Mouse (Mus musculus) liver, adult (tissue): ENCODE data around the gene Hmga1b.
"Not testable (repeated sequence)": the region's sequence is repeated elsewhere in the genome, so short reads cannot be mapped to it uniquely, and the experiment has no call there.

ENCODE experiments used
- GATA4 ChIP-seq: IDR thresholded peaks from 2 replicates; pipeline ENCODE4 v1.6.1; 2014; ENCODE audit warnings: mild to moderate bottlenecking, low read length; ENCODE audit not compliant: insufficient replicate concordance

Gene Hmga1b

GRCm38 (mm10) chr11:120762672-120763041 is at the start of gene Hmga1b:
Hmga1b (plus strand) TSS chr11:120762794.
- TF ChIP-seq GATA4 = not testable (repeated sequence)

DNA sequence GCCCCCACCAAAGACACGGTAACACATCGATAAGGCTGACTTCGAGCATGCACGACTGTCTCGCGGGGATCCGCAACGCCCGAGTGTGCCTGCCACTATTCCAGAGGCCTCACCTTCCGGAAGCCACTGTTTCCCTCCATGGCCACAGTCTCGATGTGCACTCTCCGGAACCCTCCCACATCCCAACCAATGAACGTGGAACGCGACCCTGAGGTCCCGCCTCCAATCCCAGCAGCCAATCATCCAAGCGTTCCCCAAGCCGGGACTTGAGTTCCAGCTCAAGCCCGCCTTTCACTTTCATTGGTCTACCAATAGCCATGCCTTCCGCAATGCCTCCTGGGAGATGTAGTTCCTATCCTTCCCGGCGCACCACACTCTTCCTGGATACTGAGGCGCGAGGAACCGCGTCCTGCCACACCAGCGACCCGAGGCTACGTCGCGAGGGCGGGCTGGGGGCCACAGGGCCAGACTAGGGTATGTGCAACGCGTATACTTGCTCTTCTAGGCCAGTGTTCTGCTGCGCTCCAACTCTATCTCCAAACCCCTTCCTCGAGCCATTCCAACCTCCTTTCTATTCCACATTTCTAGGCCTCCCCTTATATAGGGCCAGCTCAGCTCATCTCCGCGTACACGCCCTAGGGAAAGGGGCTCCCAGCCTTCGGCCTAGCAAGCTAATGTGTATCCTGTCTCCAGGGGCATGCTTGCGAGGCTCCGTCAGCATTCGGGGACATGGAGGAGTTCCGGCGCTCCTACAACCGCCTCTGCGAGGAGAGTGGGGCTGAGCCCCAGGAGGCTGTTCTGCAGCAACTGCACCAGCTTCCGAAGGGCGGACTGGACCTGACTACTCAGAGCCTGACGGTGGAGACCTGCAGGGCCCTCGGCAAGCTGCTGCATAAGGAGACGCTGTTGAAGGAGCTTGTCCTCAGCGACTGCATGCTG is 48.7 kb upstream of the Hmga1b start, which contains the start of the genes Cenpx and Lrrc45:
Gene Cenpx (minus strand): TSS at position 159 of the 939 bp plus-strand sequence.
Gene Lrrc45 (plus strand): TSS at position 346 of the 939 bp plus-strand sequence.
- no peak for TF ChIP-seq GATA4

GRCm38 (mm10) chr11:120714546-120714945 is 48.0 kb upstream of the Hmga1b start:
- TF ChIP-seq GATA4 = no peak

DNA sequence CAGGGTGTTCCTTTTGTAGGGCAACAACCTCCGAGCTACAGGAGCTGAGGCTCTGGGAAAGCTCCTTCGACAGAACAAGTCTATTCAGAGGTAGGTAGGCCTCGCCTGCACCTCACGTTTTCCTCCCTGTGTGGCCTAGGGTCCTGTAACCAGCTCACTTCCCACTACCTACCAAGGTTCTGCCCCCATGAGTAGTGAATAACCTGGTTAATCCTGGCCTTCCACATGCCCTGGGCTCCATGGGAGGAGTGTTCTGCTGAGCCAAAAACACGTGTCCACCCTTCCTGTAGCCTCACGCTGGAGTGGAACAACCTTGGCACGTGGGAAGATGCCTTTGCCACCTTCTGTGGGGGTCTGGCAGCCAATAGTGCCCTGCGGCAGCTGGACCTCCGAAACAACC is 47.5 kb upstream of the Hmga1b start:
- no peak for TF ChIP-seq GATA4

GRCm38 (mm10) chr11:120719242-120719641 is 43.4 kb upstream of the Hmga1b start:
- TF ChIP-seq GATA4 = no peak

GRCm38 (mm10) chr11:120719841-120720376 is 42.7 kb upstream of the Hmga1b start:
- no peak for TF ChIP-seq GATA4

DNA sequence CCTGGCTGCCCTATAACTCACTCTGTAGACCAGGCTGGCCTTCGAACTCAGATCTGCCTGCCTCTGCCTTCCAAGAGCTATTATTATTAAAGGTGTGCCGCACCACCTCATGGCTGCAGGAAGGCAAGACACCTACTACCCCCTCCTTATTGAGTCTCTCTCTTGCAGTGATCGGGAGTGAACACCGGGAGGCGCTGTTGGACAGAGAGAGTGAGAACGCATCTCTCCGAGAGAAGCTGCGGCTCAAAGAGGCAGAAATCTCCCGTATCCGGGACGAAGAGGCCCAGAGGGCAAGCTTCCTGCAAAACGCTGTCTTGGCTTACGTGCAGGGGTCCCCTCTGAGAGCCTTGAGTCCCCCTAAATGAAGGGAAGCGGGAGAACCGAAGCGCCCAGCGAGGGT is 42.1 kb upstream of the Hmga1b start:
- no peak for TF ChIP-seq GATA4

DNA sequence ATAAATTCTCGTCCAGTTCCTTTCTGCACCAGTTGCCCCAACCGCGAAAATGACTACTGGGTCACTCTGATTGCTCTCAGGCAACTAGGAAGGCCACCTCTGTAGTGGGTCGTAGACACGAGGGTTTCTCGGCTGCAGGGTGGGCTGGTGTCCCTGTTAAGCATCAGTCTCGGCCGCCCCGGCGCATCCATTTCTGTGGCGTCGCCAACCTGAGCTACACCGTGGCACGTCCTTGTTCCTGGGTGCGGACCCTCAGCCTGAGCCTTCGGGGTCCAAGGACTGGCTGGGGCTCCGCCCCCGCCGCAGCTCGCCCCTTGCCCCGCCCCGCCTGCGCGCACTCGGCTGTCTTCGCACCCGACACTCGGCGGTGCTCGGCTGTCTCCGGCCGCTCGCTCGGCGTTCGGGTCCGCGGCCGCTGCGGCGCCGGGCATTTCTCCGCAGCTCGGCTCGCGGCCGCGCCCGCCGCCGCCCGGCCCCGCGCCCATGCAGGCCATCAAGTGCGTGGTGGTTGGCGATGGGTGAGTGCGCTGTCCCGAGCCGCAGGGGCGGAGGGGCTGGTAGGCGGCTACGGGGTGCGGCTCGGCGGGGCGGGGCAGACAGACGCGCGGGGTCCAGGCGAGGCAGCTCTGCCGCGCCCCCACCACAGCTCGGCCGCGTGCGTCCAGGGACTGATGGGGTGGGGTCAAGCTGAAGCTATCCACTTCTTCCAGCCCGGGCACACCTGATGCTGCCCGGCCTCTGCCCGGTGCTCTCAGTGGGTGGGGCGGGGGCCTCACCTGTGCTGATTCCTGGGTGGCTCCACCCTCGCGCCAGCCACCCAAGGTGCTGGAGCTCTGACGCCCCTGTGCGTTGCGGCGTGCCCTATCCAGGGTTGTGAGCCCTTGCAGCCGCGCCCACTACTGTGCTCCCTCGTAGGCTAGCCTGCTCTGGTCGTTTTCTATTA is 41.2 kb upstream of the Hmga1b start, which contains the start of gene Rac3:
Gene Rac3 (plus strand): TSS at position 347 of the 943 bp plus-strand sequence.
- no peak for TF ChIP-seq GATA4

- TF ChIP-seq GATA4 = no peak
Observed at GRCm38 (mm10) chr11:120722067-120722630, 40.4 kb upstream of the Hmga1b start.

DNA sequence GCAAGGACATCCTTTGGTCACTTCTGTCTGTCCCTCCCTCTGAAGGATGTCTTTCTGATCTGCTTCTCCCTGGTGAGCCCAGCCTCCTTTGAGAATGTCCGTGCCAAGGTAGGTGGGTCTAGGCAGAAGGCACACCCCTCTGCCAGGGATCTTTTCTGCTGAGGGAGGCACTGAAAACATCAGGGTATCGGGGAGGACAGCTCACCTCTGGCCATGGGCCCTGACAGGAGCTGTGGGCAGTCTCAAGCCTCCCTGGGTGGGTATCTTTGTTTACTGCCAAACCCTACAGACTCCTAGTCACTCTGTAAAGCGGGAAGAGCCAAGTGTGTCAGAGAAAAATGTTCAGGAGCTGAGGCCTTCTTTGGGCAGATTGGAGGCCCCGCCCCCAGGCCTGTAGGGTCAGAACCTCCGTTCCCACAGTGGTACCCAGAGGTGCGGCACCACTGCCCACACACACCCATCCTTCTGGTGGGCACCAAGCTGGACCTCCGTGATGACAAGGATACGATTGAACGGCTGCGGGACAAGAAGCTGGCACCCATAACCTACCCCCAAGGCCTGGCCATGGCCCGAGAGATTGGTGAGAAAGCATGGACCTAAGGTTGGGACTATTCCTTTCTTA is 39.7 kb upstream of the Hmga1b start:
- no peak for TF ChIP-seq GATA4

- no peak for TF ChIP-seq GATA4
Observed at GRCm38 (mm10) chr11:120723509-120723908, 39.1 kb upstream of the Hmga1b start.

- no peak for TF ChIP-seq GATA4
Observed at GRCm38 (mm10) chr11:120726243-120727168, 36.1 kb upstream of the Hmga1b start.

DNA sequence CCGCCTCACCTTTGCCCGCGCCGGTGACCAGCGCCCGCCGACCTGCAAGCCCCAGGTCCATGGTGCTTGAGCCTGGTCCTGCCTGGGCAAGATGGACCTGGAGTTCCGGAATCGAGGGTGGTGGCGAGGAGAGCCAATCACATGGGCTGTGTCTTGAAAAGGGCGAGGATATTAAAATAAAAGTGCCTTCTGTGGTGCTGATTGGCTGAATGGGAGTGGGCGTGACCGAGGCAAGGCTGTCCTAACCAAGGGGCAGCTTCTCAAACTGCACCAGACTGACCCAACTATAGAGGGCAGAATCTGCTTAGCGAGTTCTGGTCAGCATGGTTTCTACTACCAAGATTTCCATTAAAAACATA is 35.4 kb upstream of the Hmga1b start, which contains the start of gene Dcxr:
Gene Dcxr (minus strand): TSS at position 113 of the 359 bp plus-strand sequence.
- no peak; the same call in 1 of the 2 replicates for TF ChIP-seq GATA4
